Mouse (Mus musculus) frontal cortex, postnatal 14 days (tissue): Measurements from ENCODE around the gene Gng10.

Experiments
- DNase-seq, 2 experiments: peaks; one replicate each; pipeline ENCODE4 v3.0.0; 2022; ENCODE audit warnings: low spot score in 2 of 2

Gng10 gene

GRCm38 (mm10) chr4:59034918-59035785 lies at the start of gene Gng10:
Gene Gng10 (plus strand): TSS chr4:59035088.
- DNase-seq: peak; percentile 41 to 62

DNA sequence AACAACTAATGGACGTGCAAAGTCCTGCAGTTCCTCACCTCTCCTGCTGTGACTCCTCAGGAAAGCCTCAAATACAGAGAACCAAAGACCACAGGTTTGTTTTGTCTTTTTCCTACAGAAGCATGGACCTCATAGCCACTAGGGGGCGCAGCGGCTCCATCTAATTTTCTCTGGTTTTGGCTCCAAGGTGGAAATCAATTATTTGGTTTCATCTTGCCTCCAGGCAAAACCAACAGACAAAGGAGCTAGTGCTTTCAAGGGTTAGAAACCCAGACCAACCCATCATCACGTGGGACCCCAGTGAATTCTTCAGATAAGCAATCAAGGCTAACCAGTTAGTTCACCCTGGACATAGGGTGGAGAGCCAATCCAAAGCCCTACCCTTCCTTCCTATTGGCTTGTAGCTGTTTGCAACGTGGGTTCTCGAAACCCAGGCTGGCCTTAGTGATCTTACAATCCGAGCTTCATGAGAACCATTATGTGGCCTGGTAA lies 49.7 kb upstream of the Gng10 start:
- DNase-seq: peak; percentile 37 to 70

GRCm38 (mm10) chr4:58986540-58987190 lies 48.2 kb upstream of the Gng10 start, which contains the start of gene Ptgr1:
Gene Ptgr1 (minus strand): TSS chr4:58987119.
- peak; percentile 49 to 68 for DNase-seq

DNA sequence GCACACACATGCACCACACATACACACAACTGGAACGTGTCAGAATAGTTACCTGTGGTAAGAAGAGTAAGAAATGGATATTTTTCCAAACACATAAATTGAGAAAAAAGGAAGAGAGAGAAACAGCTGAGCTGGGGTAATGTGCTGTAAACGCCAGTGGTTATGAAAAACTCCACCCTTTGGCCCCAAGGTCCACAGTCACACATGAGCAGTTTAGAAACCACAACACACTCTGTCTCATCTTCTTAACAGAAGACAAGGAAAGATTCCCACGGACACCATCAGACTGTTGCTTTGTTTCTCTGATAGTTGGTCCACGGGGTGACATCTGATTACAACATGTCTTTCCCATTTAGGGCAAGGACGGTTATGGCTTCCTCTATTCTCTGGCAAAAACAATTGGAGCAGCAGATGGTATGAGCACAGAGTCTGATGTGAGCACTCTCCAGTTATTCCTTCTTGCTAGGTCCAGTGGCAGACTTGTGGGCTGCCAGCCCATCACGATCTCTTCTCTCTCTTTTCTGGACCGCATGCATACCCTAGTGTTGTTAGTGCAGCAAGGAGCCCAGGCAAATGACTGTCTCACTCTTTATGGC lies 45.5 kb upstream of the Gng10 start:
- no peak for DNase-seq

DNA sequence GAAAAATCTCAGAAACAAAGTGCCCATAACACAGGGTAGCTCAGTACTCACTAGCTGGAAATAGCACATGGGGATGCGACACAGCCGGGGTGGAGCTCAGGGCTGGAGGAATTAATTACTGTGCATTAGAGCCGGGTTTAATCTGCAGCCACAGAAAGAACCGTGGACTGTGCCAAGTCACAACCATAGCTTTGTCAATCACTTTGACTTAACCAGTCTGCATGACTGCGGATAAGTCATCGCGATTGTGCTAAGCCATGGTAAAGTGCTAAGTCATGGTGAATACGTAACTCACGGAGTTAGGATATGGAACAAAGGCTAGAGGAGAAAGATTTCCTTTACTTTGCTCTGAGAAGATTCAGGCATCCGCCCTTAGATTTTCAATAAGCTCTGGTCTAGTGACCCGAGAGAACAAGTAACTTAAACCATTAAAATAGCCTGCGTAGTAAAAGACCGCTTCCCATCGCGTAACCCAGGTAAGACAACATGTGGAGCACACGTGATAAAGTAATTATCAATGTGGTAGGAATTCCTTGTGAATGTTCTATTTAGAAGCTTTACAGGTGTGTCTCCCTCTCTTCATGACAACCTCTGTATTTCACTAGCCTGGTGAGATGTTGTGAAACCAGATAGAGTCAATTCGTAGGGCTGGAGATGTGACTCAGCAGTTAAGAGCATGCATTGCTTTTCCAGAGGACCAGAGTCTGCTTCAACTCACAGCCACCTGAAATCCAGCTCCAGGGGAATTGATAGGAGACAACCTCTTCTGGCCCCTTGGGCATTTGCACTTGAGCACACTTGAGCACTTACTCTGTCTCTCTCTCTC lies 44.1 kb upstream of the Gng10 start:
- no peak for DNase-seq

DNA sequence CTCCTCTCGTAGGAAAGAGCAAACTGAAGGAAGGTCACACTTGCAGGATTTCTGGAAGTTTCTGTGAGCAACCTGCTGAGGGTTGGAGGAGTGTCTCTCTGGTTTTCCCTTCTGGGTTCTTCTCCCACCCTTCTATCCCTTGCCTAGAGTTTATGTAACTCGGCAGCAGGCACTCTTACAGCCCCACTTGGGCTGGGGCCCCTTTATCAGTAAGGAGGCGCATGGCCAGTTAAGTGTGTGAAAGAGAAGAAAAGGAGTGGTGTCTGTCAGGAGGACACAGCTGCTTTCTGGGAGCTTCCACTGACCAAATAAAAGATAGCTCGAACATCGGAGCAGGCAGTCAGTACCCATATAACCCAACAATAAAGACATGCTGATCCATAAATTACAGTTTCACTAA lies 42.7 kb upstream of the Gng10 start:
- DNase-seq: no peak

GRCm38 (mm10) chr4:58994762-58995161 lies 40.1 kb upstream of the Gng10 start, which contains the start of gene Dnajc25:
Gene Dnajc25 (plus strand): TSS chr4:58995062.
- DNase-seq: no peak

- no peak for DNase-seq
These were observed 39.6 kb upstream of the Gng10 start for GRCm38 (mm10) chr4:58995251-58995693.

DNA sequence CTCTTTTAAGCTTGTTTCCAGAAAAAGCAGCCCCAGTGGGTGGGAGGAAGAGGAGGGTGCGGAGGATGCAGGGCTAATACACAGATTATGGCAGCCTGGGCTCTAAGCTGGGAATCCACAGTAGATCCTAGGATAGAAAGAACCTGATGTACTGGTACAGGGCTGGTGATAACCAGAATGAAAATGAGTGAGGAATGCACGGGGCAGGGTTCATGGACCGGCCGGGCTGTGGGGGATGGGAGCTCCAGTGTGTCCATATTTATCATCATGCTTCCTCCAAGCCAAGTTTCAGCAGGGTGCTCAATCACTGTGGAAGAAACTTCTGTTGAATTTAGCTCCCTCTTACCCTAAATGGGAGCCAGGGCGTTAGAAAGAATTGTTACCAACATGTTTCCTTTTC lies 37.8 kb upstream of the Gng10 start:
- DNase-seq: no peak

GRCm38 (mm10) chr4:58998688-58999087 lies 36.2 kb upstream of the Gng10 start:
- no peak for DNase-seq

DNA sequence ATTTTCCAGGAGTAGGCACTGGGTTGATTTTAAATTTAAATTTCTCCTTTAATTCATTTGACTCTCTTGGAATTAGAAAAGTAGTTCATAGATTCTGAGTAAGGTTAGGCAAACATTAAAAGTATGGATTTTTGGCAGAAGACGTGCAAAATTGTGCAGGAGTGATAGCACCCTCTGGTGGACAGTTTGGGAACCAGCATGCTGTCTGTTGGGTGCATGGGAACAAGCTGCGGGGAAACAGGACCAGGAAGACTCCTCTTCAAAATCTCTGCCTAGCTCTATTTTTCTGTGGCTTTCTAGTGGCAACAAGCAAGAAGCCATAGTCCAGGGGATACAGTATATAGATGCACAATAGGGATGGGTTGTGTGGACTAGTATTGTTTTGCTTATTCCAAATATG lies 35.2 kb upstream of the Gng10 start:
- peak; percentile 53 to 78 for DNase-seq

- DNase-seq: no peak
These were observed 34.3 kb upstream of the Gng10 start for GRCm38 (mm10) chr4:59000614-59001013.

- DNase-seq: peak; percentile 73 to 81
These were observed 31.7 kb upstream of the Gng10 start, which contains the start of gene Gm20503 for GRCm38 (mm10) chr4:59002948-59003805. Gene Gm20503 (plus strand): TSS chr4:59003210.

DNA sequence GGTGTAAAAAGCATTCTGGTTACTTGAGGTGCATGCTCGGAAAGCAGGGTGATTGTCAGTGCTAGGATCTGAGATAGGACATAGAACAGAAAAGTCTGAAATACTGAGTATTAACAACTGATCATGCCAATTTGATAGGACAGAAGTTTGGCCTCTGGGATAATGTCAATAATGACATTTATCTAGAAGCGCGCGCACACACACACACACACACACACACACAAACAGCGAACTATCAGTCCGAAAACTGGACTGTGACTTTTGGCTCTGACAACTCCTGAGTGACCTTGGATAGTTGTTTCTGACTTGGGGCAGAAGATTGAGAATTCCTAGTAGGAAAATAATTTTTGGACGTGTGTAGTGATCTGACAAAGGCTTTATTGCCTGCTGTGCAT lies 31.1 kb upstream of the Gng10 start:
- DNase-seq: no peak

DNA sequence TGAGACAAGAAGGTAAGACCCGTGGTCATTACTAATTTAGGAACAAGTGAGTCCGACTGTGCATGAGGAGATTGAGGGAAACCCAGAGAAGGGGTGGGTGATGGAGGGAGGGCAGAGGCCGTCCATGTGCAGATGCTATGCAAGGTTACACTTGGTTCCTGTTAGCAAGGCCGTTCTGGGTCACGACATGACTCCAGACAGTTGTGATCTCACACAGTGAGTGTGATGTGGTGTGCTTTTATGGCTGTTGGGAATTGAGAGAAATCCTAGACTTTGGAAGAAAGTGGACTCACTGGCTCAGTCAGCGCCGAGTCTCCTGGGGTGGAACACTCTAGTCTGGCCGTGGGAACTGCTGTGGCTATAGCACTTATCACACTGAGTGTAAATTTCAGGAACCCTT lies 28.7 kb upstream of the Gng10 start:
- DNase-seq: no peak

DNA sequence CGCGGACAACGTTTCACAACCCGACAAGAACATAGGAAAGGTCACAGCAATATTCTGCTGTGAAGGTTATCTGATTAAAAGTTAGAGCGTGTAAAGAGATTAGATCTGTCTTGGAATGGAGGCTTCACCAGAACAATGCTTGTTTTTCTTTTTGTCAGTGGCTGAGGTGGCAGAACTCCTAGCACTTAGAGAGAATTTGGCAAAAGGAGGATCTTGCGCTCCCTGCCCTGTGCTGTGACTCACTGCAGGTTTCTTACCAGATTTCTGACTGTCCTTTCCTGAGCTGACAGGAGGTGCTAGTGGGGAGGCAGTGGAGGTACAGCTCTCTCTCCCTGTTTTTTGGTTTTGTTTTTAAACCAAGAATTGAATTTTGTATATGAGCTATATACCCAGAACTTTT lies 27.9 kb upstream of the Gng10 start:
- no peak for DNase-seq

GRCm38 (mm10) chr4:59007974-59008373 lies 26.9 kb upstream of the Gng10 start:
- DNase-seq: no peak

- no peak for DNase-seq
These were observed 25.7 kb upstream of the Gng10 start for GRCm38 (mm10) chr4:59009186-59009585.

DNA sequence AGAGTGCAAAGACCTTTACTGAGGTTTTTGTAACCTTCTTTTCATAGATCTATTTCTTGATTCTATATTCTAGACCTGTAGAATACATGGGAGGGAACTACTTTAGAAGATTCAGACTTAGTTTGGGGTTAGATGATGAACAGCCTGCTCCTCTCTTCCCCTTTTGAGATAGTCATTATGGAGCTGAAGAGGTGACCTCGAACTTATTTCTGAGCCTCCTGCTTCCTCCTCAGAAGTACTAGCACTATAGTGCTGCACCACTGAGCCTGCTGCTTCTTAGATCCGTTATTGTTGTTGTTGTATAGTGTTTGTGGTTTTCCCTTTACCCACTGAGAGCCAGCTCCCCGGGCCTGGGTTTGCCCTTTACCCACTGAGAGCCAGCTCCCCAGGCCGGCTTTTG lies 25.2 kb upstream of the Gng10 start:
- DNase-seq: no peak

DNA sequence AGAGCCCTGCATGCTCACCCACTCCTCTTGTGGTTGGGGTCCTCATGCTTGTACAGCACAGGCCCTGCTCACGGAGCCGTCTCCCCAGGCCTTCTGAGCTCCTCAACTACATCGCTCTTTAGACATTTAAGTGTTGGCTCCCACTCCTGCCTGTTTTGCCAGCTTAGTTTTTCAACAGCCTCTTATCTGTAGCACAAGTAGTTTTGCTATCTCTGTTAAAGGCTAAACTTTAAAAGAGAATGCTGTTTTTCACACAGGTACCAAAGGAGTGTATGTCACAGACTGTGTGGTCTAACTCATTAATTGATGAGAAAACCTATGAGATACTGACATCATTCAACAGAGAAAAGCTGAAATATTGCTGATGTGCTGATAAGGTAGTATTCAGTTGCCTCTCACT lies 23.4 kb upstream of the Gng10 start:
- no peak for DNase-seq
